21 mouse cellular contexts compared by ENCODE assay signal in genomic region chr3:56956978-56957377, GRCm38 (mm10).
DNase-seq lines count a peak whose midpoint lies in the region; ATAC-seq and TF ChIP-seq lines count a peak whose summit lies in the region.
"Had no signal": no experiment of that assay in that cellular context is flagged by ENCODE, and none has a peak within 500 bp of the region (broad histone marks: within the 10 kb centered on the region; RNA-seq: fewer than 3 reads in every experiment).

No protein-coding gene starts in this region.

- H3K9ac ChIP-seq in hindbrain, embryonic 12.5 days = no peak overlapping the region
- no peak overlapping the region for H3K9ac ChIP-seq in hindbrain, embryonic 16.5 days (ENCODE audit: low read depth, low read length)
- H3K9ac ChIP-seq: embryonic facial prominence, embryonic 13.5 days; embryonic facial prominence, embryonic 15.5 days; forebrain, embryonic 12.5 days had no signal

- H3K27me3 ChIP-seq in hindbrain, embryonic 12.5 days = no peaks in the 10 kb centered on the region
- no peaks in the 10 kb centered on the region for H3K27me3 ChIP-seq in hindbrain, embryonic 16.5 days (replicated peaks; ENCODE audit: control insufficient read depth, insufficient read depth, low read length)
- H3K27me3 ChIP-seq: embryonic facial prominence, embryonic 13.5 days; embryonic facial prominence, embryonic 15.5 days; forebrain, embryonic 12.5 days had no signal

- no peak overlapping the region for H3K27ac ChIP-seq in hindbrain, embryonic 12.5 days
- H3K27ac ChIP-seq in hindbrain, embryonic 16.5 days (ENCODE audit: low read depth, low read length) = no peak overlapping the region
- peak overlapping the region; percentile 15; the same call in 1 of the 2 replicates for H3K27ac ChIP-seq in layer of hippocampus, adult 2 months
- H3K27ac ChIP-seq: embryonic facial prominence, embryonic 13.5 days; embryonic facial prominence, embryonic 15.5 days; forebrain, embryonic 10.5 days; forebrain, embryonic 12.5 days had no signal

- H3K36me3 ChIP-seq in hindbrain, embryonic 12.5 days = no peaks in the 10 kb centered on the region
- H3K36me3 ChIP-seq in hindbrain, embryonic 16.5 days (ENCODE audit: control insufficient read depth, insufficient read depth, low read length) = no peaks in the 10 kb centered on the region
- H3K36me3 ChIP-seq: embryonic facial prominence, embryonic 13.5 days; embryonic facial prominence, embryonic 15.5 days; forebrain, embryonic 10.5 days; forebrain, embryonic 12.5 days had no signal

- WGBS in hindbrain, embryonic 12.5 days = 73% methylated on average over 2 of the region's 2 CpGs
- 67% methylated on average over 2 of the region's 2 CpGs for WGBS in hindbrain, embryonic 16.5 days

- peak; percentile 51; the same call in 1 of the 2 replicates for ATAC-seq in hindbrain, embryonic 12.5 days (ENCODE audit: low FRiP score)
- no peak for ATAC-seq in hindbrain, embryonic 16.5 days
- ATAC-seq: forebrain, embryonic 14.5 days; forebrain, embryonic 16.5 days had no signal

- H3K9me3 ChIP-seq in hindbrain, embryonic 12.5 days (replicated peaks) = no peaks in the 10 kb centered on the region
- no peaks in the 10 kb centered on the region for H3K9me3 ChIP-seq in hindbrain, embryonic 16.5 days (ENCODE audit: control insufficient read depth, low read length)
- H3K9me3 ChIP-seq: embryonic facial prominence, embryonic 13.5 days; embryonic facial prominence, embryonic 15.5 days; forebrain, embryonic 10.5 days; forebrain, embryonic 12.5 days had no signal

- DNase-seq in layer of hippocampus, adult 2 months (ENCODE audit: low spot score in 2 of 2) = no peak
- DNase-seq in layer of hippocampus, adult 9-10 months (ENCODE audit: low spot score) = no peak
- DNase-seq: adrenal gland, adult 2 months; adrenal gland, postnatal 10 days; adrenal gland, postnatal 25 days; cerebellum, adult 11 months; cerebellum, adult 18-20 months; cerebellum, adult 8-10 months; cerebellum, adult 9-11 months; cerebellum, postnatal 14 days; cerebellum, postnatal 36 days; embryo, embryonic 11 days had no signal

- TF ChIP-seq CTCF in layer of hippocampus, adult 2 months (conservative IDR thresholded peaks at IDR 0.05) = no peak

- peaks cover 13% of the 10 kb centered on the region for H3K4me1 ChIP-seq in hindbrain, embryonic 12.5 days
- H3K4me1 ChIP-seq in hindbrain, embryonic 16.5 days (ENCODE audit: control insufficient read depth, insufficient read depth, low read depth, low read length) = peaks cover 5% of the 10 kb centered on the region
- H3K4me1 ChIP-seq: embryonic facial prominence, embryonic 13.5 days; embryonic facial prominence, embryonic 15.5 days had no signal

- no peak overlapping the region for H3K4me2 ChIP-seq in hindbrain, embryonic 12.5 days (replicated peaks)
- H3K4me2 ChIP-seq in hindbrain, embryonic 16.5 days (ENCODE audit: low read length) = no peak overlapping the region
- H3K4me2 ChIP-seq: embryonic facial prominence, embryonic 13.5 days; embryonic facial prominence, embryonic 15.5 days; forebrain, embryonic 12.5 days had no signal

- H3K4me3 ChIP-seq in hindbrain, embryonic 12.5 days = no peak overlapping the region
- H3K4me3 ChIP-seq in hindbrain, embryonic 16.5 days (ENCODE audit: low read length) = no peak overlapping the region
- H3K4me3 ChIP-seq in layer of hippocampus, adult 2 months = no peak overlapping the region
- H3K4me3 ChIP-seq: embryonic facial prominence, embryonic 13.5 days; embryonic facial prominence, embryonic 15.5 days; erythroblast, embryonic 14.5 days; forebrain, embryonic 10.5 days; forebrain, embryonic 12.5 days had no signal
